Mouse (Mus musculus) heart, postnatal 0 days (tissue): ENCODE results near the gene Il3.

Source experiments
- CTCF ChIP-seq: IDR thresholded peaks from 2 replicates; pipeline ENCODE4 v1.5.1; 2016; ENCODE audit warnings: antibody characterized with exemption, control low read depth, low read depth
- EP300 ChIP-seq: IDR thresholded peaks from 2 replicates; pipeline ENCODE4 v1.6.1; 2016; ENCODE audit warnings: antibody characterized with exemption, low read depth

DNA sequence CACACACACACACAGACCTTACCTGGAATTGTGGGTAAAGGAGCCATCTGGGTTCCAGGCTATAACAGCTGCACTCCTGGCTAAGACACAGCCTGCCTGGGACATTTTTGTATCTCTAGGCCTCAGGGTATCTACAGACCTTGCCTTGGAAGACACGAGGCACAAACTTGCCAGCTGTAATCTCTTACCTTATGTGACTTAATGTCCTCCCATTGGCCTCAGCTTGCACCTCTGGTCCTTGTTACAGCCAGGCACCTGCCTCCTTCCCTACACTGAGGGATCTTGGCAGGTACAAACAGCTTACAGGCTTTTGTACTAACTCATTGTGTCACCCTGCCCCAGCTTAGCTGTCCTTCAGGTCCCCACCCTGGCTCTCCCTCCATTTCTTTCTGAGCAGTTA, 45.5 kb upstream of the Il3 start:
- TF ChIP-seq CTCF (no peak), EP300 (no peak)
